Mouse (Mus musculus) thymus, adult 2 months (tissue): ENCODE results near the gene Tcl1b4.

Source experiments
- CTCF ChIP-seq: fragments of 200-500 bp; IDR thresholded peaks from 2 replicates; pipeline ENCODE4 v1.5.1; 2012; ENCODE audit warnings: mild to moderate bottlenecking, control low read depth, low read length, moderate library complexity, borderline replicate concordance; ENCODE audit not compliant: control insufficient read depth, poor library complexity, insufficient read depth; ENCODE audit errors: extremely low read depth
- POLR2A ChIP-seq: fragments of 200-500 bp; IDR thresholded peaks from 2 replicates; pipeline ENCODE4 v1.6.1; 2012; ENCODE audit warnings: mild to moderate bottlenecking, low read length, control low read depth, moderate library complexity; ENCODE audit not compliant: control insufficient read depth, poor library complexity, insufficient read depth; ENCODE audit errors: extremely low read depth

DNA sequence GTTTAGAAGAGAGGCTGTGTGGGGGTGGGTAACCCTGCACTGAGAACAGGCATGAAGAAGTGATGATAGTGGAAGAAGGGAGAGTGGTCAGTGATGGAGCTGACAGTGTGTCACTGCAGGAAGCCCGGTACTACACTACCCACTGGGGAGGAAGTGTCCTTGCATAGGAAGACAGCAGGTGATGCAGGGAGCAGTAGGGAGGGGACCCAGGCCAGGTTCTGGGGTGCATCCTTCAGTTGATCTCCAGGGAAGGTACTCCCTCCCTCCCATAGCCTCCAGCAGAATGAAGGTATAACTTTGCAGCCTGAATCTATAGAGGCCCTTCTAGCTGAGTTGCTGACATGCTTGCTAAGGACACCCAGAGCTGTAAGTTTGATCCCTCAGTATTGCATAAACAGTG, 5.3 kb downstream of the Tcl1b4 start:
- TF ChIP-seq POLR2A (no peak), CTCF (no peak)
